Mouse (Mus musculus) heart, embryonic 12.5 days (tissue): ENCODE results near the gene Igfbpl1. TPM values are rescaled to one million over a fixed set of nuclear protein-coding genes. Genes with fewer than 3 reads are reported as not detected.

ENCODE experiments used
- polyA plus RNA-seq: library from polyadenylated mRNA; unstranded; fragments of >200 nt; fragmentation: Nextera tagmentation; extraction: Ambion mirVana; gene quantifications from 2 replicates; pipeline ENCODE4 v1.2.1, GENCODE M21; 2016

Gene Igfbpl1
- polyA plus RNA-seq, 1 experiment from 2014 or later, result 6.1 TPM

Other genes with a start within 250 kb of the Igfbpl1 start
- gene Aldh1b1, start 27.9 kb downstream of the Igfbpl1 start, polyA plus RNA-seq, result 104 and 107 TPM in 2 replicates
- 0.15 TPM in 2 replicates for gene Stra6l, start 21.7 kb upstream of the Igfbpl1 start, polyA plus RNA-seq
- gene Ccdc180, start 63.4 kb upstream of the Igfbpl1 start, polyA plus RNA-seq, result 0.15 and 0.18 TPM in 2 replicates
- 20.9 and 22.3 TPM in 2 replicates for gene Tdrd7, start 138.4 kb upstream of the Igfbpl1 start, polyA plus RNA-seq
- gene Tmod1, start 212.0 kb upstream of the Igfbpl1 start, polyA plus RNA-seq, result 195 and 203 TPM in 2 replicates